Mouse (Mus musculus) heart, embryonic 13.5 days (tissue): ENCODE data around the gene Klhl36. TPM values are rescaled to one million over a fixed set of nuclear protein-coding genes. Genes with fewer than 3 reads are reported as not detected.
A peak's percentile ranks its signal among the peaks of the same experiment; 100 is the strongest.

Source experiments
- ATAC-seq: fragments of 200-750 bp; cut with Nextera tagmentation; 2 replicates; pipeline ENCODE4 v1.8.0; 2017; ENCODE audit warnings: moderate TSS enrichment; ENCODE audit not compliant: insufficient number of reproducible peaks, low FRiP score, low TSS enrichment; ENCODE audit errors: extremely low read depth
- H3K27ac ChIP-seq: fragments of 300-500 bp; sonication (generic); replicated peaks from 2 replicates; pipeline ENCODE4 v1.5.1; 2015; ENCODE audit warnings: moderate library complexity, mild to moderate bottlenecking, inconsistent platforms
- H3K27me3 ChIP-seq: fragments of 300-500 bp; sonication (generic); replicated peaks from 2 replicates; pipeline ENCODE4 v1.6.1; 2015; ENCODE audit warnings: mild to moderate bottlenecking, inconsistent platforms
- H3K36me3 ChIP-seq: fragments of 300-500 bp; sonication (generic); 2 replicates; pipeline ENCODE4 v1.6.1; 2015; ENCODE audit warnings: mild to moderate bottlenecking, inconsistent platforms
- H3K4me1 ChIP-seq: fragments of 300-500 bp; sonication (generic); 2 replicates; pipeline ENCODE4 v1.6.1; 2015; ENCODE audit warnings: inconsistent platforms
- H3K4me2 ChIP-seq: fragments of 300-500 bp; sonication (generic); 2 replicates; pipeline ENCODE4 v1.6.1; 2015; ENCODE audit warnings: inconsistent platforms, mild to moderate bottlenecking, moderate library complexity
- H3K4me3 ChIP-seq: fragments of 300-500 bp; sonication (generic); 2 replicates; pipeline ENCODE4 v1.5.1; 2015; ENCODE audit warnings: moderate library complexity, mild to moderate bottlenecking, inconsistent platforms
- H3K9ac ChIP-seq: fragments of 300-500 bp; sonication (generic); 2 replicates; pipeline ENCODE4 v1.6.1; 2015; ENCODE audit warnings: inconsistent platforms, mild to moderate bottlenecking, moderate library complexity
- H3K9me3 ChIP-seq: fragments of 300-500 bp; sonication (generic); 2 replicates; pipeline ENCODE4 v1.6.1; 2016; ENCODE audit warnings: inconsistent platforms
- WGBS: fragments of 180-500 bp; shearing (Covaris S2); methylation state at CpG from one replicate; pipeline ENCODE4 v1.1.7; 2015; ENCODE audit warnings: mixed read lengths; 5-methylcytosine and 5-hydroxymethylcytosine counted together
- polyA plus RNA-seq: library from polyadenylated mRNA; unstranded; fragments of >200 nt; fragmentation: Nextera tagmentation; extraction: Ambion mirVana; gene quantifications from 2 replicates; pipeline ENCODE4 v1.2.1, GENCODE M21; 2015

Gene Klhl36
- polyA plus RNA-seq, 1 experiment from 2014 or later, result 10.1 TPM

DNA sequence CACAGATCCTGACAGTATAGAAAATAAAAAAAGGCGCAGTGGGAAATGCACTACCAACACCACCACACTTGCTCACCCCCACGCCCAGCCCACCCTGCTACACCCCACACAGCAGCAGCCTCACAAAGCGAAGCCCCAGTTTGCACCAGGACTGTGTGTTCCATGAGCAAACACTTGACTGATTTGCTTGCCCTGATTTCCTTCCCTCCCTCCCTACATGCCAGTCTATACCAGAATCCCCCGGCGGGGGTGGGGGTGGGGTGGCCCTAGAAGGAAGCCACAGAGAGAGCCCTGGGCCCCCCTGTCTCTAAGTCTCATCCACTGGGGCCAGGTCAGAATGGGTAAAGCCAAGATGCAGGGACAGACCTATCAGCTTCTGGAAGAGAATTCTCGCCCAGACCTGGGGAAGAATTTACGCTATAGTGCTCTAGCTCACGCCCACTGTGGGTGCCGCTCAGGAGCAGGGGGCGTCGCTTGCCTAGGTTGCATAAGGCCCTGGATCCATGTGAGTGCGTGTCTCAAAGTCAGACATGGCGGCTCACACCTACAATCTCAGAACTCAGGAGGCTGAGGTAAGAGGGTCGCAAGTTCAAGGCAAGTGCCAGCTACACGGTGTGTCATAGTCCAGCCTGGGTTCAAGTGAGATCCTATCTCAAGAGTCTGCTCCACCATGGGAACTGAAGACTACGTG is 14.7 kb upstream of the Klhl36 start:
- peaks cover 8% of the 10 kb centered on the region; the same call in 1 of the 2 replicates for H3K9me3 ChIP-seq
- 72% methylated on average over 16 of the region's 16 CpGs for WGBS
- peaks cover 3% of the 10 kb centered on the region; the same call in 1 of the 2 replicates for H3K27me3 ChIP-seq
- H3K27ac ChIP-seq, result no peak overlapping the region
- no peak overlapping the region for H3K4me2 ChIP-seq
- H3K4me1 ChIP-seq, result peaks cover 7% of the 10 kb centered on the region
- H3K9ac ChIP-seq, result no peak overlapping the region
- H3K36me3 ChIP-seq, result no peaks in the 10 kb centered on the region
- no peak overlapping the region for H3K4me3 ChIP-seq
- no peak for ATAC-seq

DNA sequence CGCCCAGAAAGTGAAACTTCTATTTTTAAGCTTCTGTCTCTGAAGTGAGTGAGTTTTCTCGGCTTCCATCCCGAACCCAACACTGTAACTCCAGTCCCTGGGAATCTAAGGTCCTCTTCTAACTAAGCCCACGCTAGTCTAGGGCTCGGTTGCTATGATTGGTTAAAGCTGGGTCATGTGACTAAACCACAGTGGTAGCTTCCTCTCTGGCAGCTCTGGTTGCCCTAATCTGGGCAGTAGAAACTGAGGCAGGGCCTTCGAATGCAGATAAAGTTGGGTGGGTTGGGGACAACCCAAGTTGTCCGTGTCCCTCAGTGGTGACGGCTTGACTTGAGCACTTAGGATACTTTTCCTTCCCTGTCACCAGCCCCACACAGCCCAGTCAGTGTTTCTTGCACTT is 8.5 kb upstream of the Klhl36 start:
- Histone ChIP-seq H3K36me3 (no peaks in the 10 kb centered on the region), H3K9me3 (peaks cover 8% of the 10 kb centered on the region; the same call in 1 of the 2 replicates), H3K4me3 (no peak overlapping the region), H3K4me1 (no peaks in the 10 kb centered on the region), H3K27ac (no peak overlapping the region), H3K4me2 (no peak overlapping the region), H3K9ac (no peak overlapping the region), H3K27me3 (0 out of 2 replicates have a peak, but pooled peaks cover 9% of the 10 kb centered on the region)
- ATAC-seq, result no peak
- 62% methylated on average over 8 of the region's 8 CpGs for WGBS

GRCm38 (mm10) chr8:119854035-119854434 is 8.0 kb upstream of the Klhl36 start:
- ATAC-seq, result no peak
- Histone ChIP-seq H3K9me3 (peaks cover 7% of the 10 kb centered on the region; the same call in 1 of the 2 replicates), H3K4me2 (no peak overlapping the region), H3K27ac (no peak overlapping the region), H3K27me3 (peaks cover 9% of the 10 kb centered on the region; the same call in 1 of the 2 replicates), H3K4me1 (no peaks in the 10 kb centered on the region), H3K4me3 (no peak overlapping the region), H3K9ac (no peak overlapping the region), H3K36me3 (no peaks in the 10 kb centered on the region)
- WGBS, result 64% methylated on average over 5 of the region's 5 CpGs

- H3K36me3 ChIP-seq, result no peaks in the 10 kb centered on the region
- no peaks in the 10 kb centered on the region for H3K4me1 ChIP-seq
- no peak overlapping the region for H3K27ac ChIP-seq
Measured at GRCm38 (mm10) chr8:119855656-119856055, 6.4 kb upstream of the Klhl36 start.

DNA sequence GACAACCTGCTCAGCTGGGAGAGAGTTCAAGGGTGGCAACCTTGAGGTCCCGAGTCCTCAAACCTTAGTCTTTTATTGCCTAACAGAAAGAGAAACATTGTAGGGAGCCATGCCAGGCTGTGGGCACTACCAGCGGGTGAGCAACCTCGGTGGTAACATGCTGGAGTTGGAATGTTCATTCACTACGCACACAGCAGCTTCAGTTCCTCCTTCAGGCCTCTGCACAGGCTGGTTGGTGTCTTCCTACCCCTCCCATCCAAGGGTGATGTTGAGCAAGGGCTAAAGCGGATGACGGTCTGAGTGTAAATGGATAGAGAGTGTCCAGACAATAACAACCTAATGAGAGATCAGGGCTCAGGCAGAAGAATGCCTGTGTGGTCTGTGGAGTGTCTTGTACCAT is 4.3 kb upstream of the Klhl36 start:
- 63% methylated on average over 6 of the region's 6 CpGs for WGBS
- ATAC-seq, result no peak
- Histone ChIP-seq H3K27me3 (peaks cover 23% of the 10 kb centered on the region), H3K4me2 (no peak overlapping the region), H3K9ac (no peak overlapping the region), H3K4me1 (peaks cover 8% of the 10 kb centered on the region), H3K4me3 (no peak overlapping the region), H3K9me3 (no peaks in the 10 kb centered on the region), H3K36me3 (no peaks in the 10 kb centered on the region), H3K27ac (no peak overlapping the region)

More at GRCm38 (mm10) chr8:119855656-119856055, 6.4 kb upstream of the Klhl36 start:
- 42% methylated on average over 5 of the region's 5 CpGs for WGBS
- Histone ChIP-seq H3K4me3 (no peak overlapping the region), H3K9ac (no peak overlapping the region), H3K27me3 (peaks cover 22% of the 10 kb centered on the region), H3K4me2 (no peak overlapping the region), H3K9me3 (no peaks in the 10 kb centered on the region)
- no peak for ATAC-seq

DNA sequence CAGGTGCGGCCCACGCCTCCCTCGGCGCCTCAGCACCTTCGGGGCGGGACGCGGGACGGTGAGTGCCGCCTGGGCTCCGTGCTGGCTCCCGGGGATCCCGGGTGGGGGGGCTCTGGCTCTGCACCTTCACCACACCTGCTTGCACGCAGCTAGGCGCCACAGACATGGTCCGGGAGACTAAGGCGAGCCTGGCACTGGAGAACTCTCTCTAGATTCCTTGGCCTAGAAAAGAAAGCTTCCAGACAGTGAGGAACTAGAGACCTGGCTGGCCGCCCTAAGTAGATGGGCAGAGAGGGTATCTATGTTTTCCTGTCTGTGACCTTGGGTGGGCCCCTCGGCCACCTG is 296 bp downstream of the Klhl36 start:
- peak overlapping the region; percentile 90 for H3K9ac ChIP-seq
- H3K4me1 ChIP-seq, result peaks cover 16% of the 10 kb centered on the region
- H3K9me3 ChIP-seq, result no peaks in the 10 kb centered on the region
- H3K27ac ChIP-seq, result peak overlapping the region; percentile 48
- peaks cover 3% of the 10 kb centered on the region; the same call in 1 of the 2 replicates for H3K36me3 ChIP-seq
- peak overlapping the region; percentile 97 for H3K4me2 ChIP-seq
- WGBS, result 1% methylated on average over 13 of the region's 19 CpGs
- ATAC-seq, result no peak
- H3K4me3 ChIP-seq, result peak overlapping the region; percentile 89
- H3K27me3 ChIP-seq, result peaks cover 37% of the 10 kb centered on the region

- H3K9me3 ChIP-seq, result no peaks in the 10 kb centered on the region
- peaks cover 16% of the 10 kb centered on the region for H3K4me1 ChIP-seq
- H3K4me3 ChIP-seq, result peak overlapping the region; percentile 89
- H3K9ac ChIP-seq, result peak overlapping the region; percentile 90
- H3K36me3 ChIP-seq, result peaks cover 3% of the 10 kb centered on the region; the same call in 1 of the 2 replicates
- peak overlapping the region; percentile 48 for H3K27ac ChIP-seq
- WGBS, result 9% methylated on average over 6 of the region's 6 CpGs
- ATAC-seq, result no peak
- peak overlapping the region; percentile 97 for H3K4me2 ChIP-seq
- H3K27me3 ChIP-seq, result peaks cover 33% of the 10 kb centered on the region
Measured at GRCm38 (mm10) chr8:119862749-119863148, 683 bp downstream of the Klhl36 start.

GRCm38 (mm10) chr8:119869616-119870015 is 7.5 kb downstream of the Klhl36 start:
- ATAC-seq, result no peak
- 68% methylated on average over 20 of the region's 20 CpGs for WGBS
- no peaks in the 10 kb centered on the region for H3K4me1 ChIP-seq
- H3K4me2 ChIP-seq, result no peak overlapping the region
- H3K27ac ChIP-seq, result no peak overlapping the region
- peaks cover 12% of the 10 kb centered on the region for H3K9me3 ChIP-seq
- no peak overlapping the region for H3K9ac ChIP-seq
- H3K4me3 ChIP-seq, result no peak overlapping the region
- H3K36me3 ChIP-seq, result peaks cover 57% of the 10 kb centered on the region
- 0 out of 2 replicates have a peak, but pooled peaks cover 4% of the 10 kb centered on the region for H3K27me3 ChIP-seq

GRCm38 (mm10) chr8:119873181-119873580 is 11.1 kb downstream of the Klhl36 start:
- H3K27me3 ChIP-seq, result no peaks in the 10 kb centered on the region
- no peak overlapping the region for H3K9ac ChIP-seq
- H3K36me3 ChIP-seq, result peaks cover 79% of the 10 kb centered on the region
- no peak overlapping the region for H3K27ac ChIP-seq
- H3K4me3 ChIP-seq, result no peak overlapping the region
- no peak for ATAC-seq
- no peak overlapping the region for H3K4me2 ChIP-seq
- no peaks in the 10 kb centered on the region for H3K4me1 ChIP-seq
- peaks cover 12% of the 10 kb centered on the region for H3K9me3 ChIP-seq
- WGBS, result 92% methylated on average over 1 of the region's 1 CpGs

DNA sequence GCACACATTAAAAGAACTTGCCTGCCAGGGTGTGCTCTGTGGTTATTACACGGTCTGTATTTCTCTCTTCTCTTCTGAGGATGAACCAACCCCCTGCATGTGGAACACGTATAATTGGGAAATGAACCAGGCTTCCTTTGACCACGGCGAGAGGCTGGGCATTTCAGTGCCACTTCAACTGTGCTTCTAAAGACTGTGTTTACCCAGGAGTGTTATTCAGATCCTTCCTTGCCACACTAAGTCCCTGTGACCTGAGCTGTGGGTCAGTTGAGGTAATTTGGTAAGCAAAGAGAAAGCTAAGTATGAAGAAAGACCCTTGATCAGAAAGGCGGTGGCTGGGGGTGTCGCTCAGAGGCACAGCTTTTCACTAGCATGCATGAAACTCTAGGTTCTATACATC is 19.2 kb downstream of the Klhl36 start:
- no peaks in the 10 kb centered on the region for H3K9me3 ChIP-seq
- peaks cover 16% of the 10 kb centered on the region for H3K36me3 ChIP-seq
- H3K27me3 ChIP-seq, result peaks cover 13% of the 10 kb centered on the region; the same call in 1 of the 2 replicates
- H3K4me3 ChIP-seq, result no peak overlapping the region
- peaks cover 13% of the 10 kb centered on the region for H3K4me1 ChIP-seq
- no peak overlapping the region for H3K9ac ChIP-seq
- H3K27ac ChIP-seq, result no peak overlapping the region
- H3K4me2 ChIP-seq, result no peak overlapping the region
- ATAC-seq, result no peak
- WGBS, result 75% methylated on average over 6 of the region's 6 CpGs

DNA sequence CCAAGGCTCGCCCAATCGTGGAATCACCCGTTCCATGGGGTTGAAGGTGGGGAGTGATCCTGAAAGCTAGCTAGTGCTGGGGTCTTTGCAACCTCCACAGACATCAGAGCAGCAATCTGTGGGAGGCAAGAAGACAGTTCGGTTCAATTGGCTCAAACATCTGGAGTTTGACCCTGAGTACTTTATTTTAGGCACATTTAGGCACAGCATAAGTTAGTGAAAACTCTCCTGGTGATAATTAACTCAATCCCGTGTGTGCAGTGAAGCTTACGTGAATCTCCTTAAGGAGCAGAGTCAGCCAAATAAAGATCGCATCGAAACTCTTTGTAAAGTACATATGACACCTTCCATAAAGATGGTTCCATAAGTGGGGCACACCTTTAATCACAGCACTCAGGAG is 19.9 kb downstream of the Klhl36 start:
- H3K9me3 ChIP-seq, result no peaks in the 10 kb centered on the region
- H3K4me3 ChIP-seq, result no peak overlapping the region
- no peak overlapping the region for H3K27ac ChIP-seq
- 77% methylated on average over 8 of the region's 8 CpGs for WGBS
- H3K27me3 ChIP-seq, result peaks cover 13% of the 10 kb centered on the region; the same call in 1 of the 2 replicates
- no peak overlapping the region for H3K4me2 ChIP-seq
- H3K9ac ChIP-seq, result no peak overlapping the region
- no peak for ATAC-seq
- H3K36me3 ChIP-seq, result peaks cover 10% of the 10 kb centered on the region
- peaks cover 14% of the 10 kb centered on the region for H3K4me1 ChIP-seq

DNA sequence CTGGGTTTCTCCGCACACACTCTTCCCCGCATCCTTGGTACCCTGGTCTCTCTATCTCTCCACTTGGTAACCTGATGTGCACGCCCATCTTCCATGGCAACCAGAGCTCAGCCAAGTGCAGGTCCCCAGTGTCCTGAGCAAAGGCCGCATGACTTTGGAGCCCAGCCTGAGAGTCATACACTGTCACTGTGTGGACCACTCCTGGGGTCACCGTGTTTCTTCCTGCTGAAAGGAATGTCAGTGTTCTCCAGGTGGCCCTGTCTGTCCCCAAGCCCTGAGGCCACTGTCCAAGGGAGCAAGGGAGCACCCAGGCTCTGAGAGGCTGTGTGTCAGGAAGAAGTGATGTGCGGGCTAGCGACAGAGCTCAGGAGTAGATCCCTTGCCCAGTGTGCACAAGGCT is 21.2 kb downstream of the Klhl36 start:
- H3K4me2 ChIP-seq, result no peak overlapping the region
- H3K36me3 ChIP-seq, result no peaks in the 10 kb centered on the region; the same call in 1 of the 2 replicates
- peaks cover 14% of the 10 kb centered on the region for H3K4me1 ChIP-seq
- no peak overlapping the region for H3K4me3 ChIP-seq
- no peaks in the 10 kb centered on the region for H3K9me3 ChIP-seq
- WGBS, result 90% methylated on average over 7 of the region's 7 CpGs
- H3K27me3 ChIP-seq, result peaks cover 13% of the 10 kb centered on the region; the same call in 1 of the 2 replicates
- ATAC-seq, result no peak
- no peak overlapping the region for H3K27ac ChIP-seq
- no peak overlapping the region for H3K9ac ChIP-seq
